Comparison of ENCODE assay signal across 21 mouse cellular contexts in genomic region chr8:125287311-125287710, GRCm38 (mm10).
A peak's percentile ranks its signal among the peaks of the same experiment; 100 is the strongest.
DNase-seq lines count a peak whose midpoint lies in the region; ATAC-seq and TF ChIP-seq lines count a peak whose summit lies in the region.
"Had no signal": no experiment of that assay in that cellular context is flagged by ENCODE, and none has a peak within 500 bp of the region (broad histone marks: within the 10 kb centered on the region; RNA-seq: fewer than 3 reads in every experiment).

No protein-coding gene starts in this region.

- WGBS in embryonic facial prominence, embryonic 15.5 days, result 64% methylated on average over 4 of the region's 4 CpGs
- 78% methylated on average over 4 of the region's 4 CpGs for WGBS in embryonic facial prominence, embryonic 10.5 days
- WGBS in kidney, embryonic 14.5 days, result 66% methylated on average over 4 of the region's 4 CpGs
- 83% methylated on average over 4 of the region's 4 CpGs for WGBS in kidney, adult 2 months
- 65% methylated on average over 4 of the region's 4 CpGs for WGBS in heart, postnatal 0 days
- 75% methylated on average over 4 of the region's 4 CpGs for WGBS in forebrain, embryonic 14.5 days

- H3K36me3 ChIP-seq in embryonic facial prominence, embryonic 15.5 days, result no peaks in the 10 kb centered on the region
- no peaks in the 10 kb centered on the region for H3K36me3 ChIP-seq in embryonic facial prominence, embryonic 10.5 days (replicated peaks)
- no peaks in the 10 kb centered on the region for H3K36me3 ChIP-seq in kidney, embryonic 14.5 days (ENCODE audit: control insufficient read depth, insufficient read depth, low read length)
- H3K36me3 ChIP-seq in kidney, adult 2 months (ENCODE audit: control insufficient read depth, insufficient read depth, low read length), result no peaks in the 10 kb centered on the region
- H3K36me3 ChIP-seq in heart, postnatal 0 days (replicated peaks; ENCODE audit: control insufficient read depth, insufficient read depth, low read length), result no peaks in the 10 kb centered on the region
- no peaks in the 10 kb centered on the region for H3K36me3 ChIP-seq in forebrain, embryonic 14.5 days (ENCODE audit: control insufficient read depth, insufficient read depth, low read length)
- H3K36me3 ChIP-seq: forebrain, embryonic 10.5 days; G1E; hindbrain, embryonic 15.5 days; intestine, embryonic 15.5 days; lung, embryonic 15.5 days had no signal

- intact Hi-C loops in left cerebral cortex, postnatal 25 days (cut with DNase I), result loop anchor here (5.0 kb wide), 1 partner anchor 60 kb away; no protein-coding TSS in a partner anchor

- no peaks in the 10 kb centered on the region for H3K9me3 ChIP-seq in embryonic facial prominence, embryonic 15.5 days (replicated peaks)
- no peaks in the 10 kb centered on the region for H3K9me3 ChIP-seq in embryonic facial prominence, embryonic 10.5 days
- H3K9me3 ChIP-seq in kidney, embryonic 14.5 days (ENCODE audit: control insufficient read depth, low read length), result no peaks in the 10 kb centered on the region
- H3K9me3 ChIP-seq in heart, postnatal 0 days (replicated peaks; ENCODE audit: control insufficient read depth, low read length), result no peaks in the 10 kb centered on the region
- H3K9me3 ChIP-seq in forebrain, embryonic 14.5 days (replicated peaks; ENCODE audit: control insufficient read depth, low read length), result no peaks in the 10 kb centered on the region
- H3K9me3 ChIP-seq: forebrain, embryonic 10.5 days; hindbrain, embryonic 15.5 days; intestine, embryonic 15.5 days; lung, embryonic 15.5 days had no signal

- H3K4me3 ChIP-seq in embryonic facial prominence, embryonic 15.5 days (replicated peaks), result no peak overlapping the region
- H3K4me3 ChIP-seq in embryonic facial prominence, embryonic 10.5 days, result no peak overlapping the region
- no peak overlapping the region for H3K4me3 ChIP-seq in kidney, embryonic 14.5 days (ENCODE audit: low read length)
- no peak overlapping the region for H3K4me3 ChIP-seq in kidney, adult 2 months (ENCODE audit: insufficient read depth, low read depth, low read length)
- H3K4me3 ChIP-seq in bone marrow macrophage, adult 2 months (ENCODE audit: insufficient read depth, low read length), result peak overlapping the region; percentile 63
- H3K4me3 ChIP-seq in heart, postnatal 0 days (ENCODE audit: low read depth, low read length), result no peak overlapping the region
- no peak overlapping the region for H3K4me3 ChIP-seq in forebrain, embryonic 14.5 days (ENCODE audit: low read depth, low read length)
- H3K4me3 ChIP-seq: forebrain, embryonic 10.5 days; hindbrain, embryonic 15.5 days; intestine, embryonic 15.5 days; layer of hippocampus, adult 2 months; lung, embryonic 15.5 days had no signal

- TF ChIP-seq POLR2A in kidney, adult 2 months (IDR thresholded peaks at IDR 0.05; ENCODE audit: low read depth, low read length), result no peak
- TF ChIP-seq POLR2A in bone marrow macrophage, adult 2 months (IDR thresholded peaks at IDR 0.05; ENCODE audit: borderline replicate concordance, low read depth, low read length), result no peak

- TF ChIP-seq CTCF in kidney, adult 2 months (conservative IDR thresholded peaks at IDR 0.05; ENCODE audit: insufficient read depth, insufficient read length, low read depth, low read length), result no peak
- TF ChIP-seq CTCF in bone marrow macrophage, adult 2 months (IDR thresholded peaks at IDR 0.05; ENCODE audit: low read depth, low read length), result no peak
- TF ChIP-seq CTCF in heart, postnatal 0 days (IDR thresholded peaks at IDR 0.05; ENCODE audit: low read depth), result no peak

- H3K9ac ChIP-seq in embryonic facial prominence, embryonic 15.5 days, result no peak overlapping the region
- H3K9ac ChIP-seq in kidney, embryonic 14.5 days (ENCODE audit: low read depth, low read length), result no peak overlapping the region
- no peak overlapping the region for H3K9ac ChIP-seq in heart, postnatal 0 days (replicated peaks; ENCODE audit: low read depth, low read length)
- H3K9ac ChIP-seq in forebrain, embryonic 14.5 days (ENCODE audit: low read length), result no peak overlapping the region
- H3K9ac ChIP-seq: hindbrain, embryonic 15.5 days; intestine, embryonic 15.5 days; liver, embryonic 14.5 days; lung, embryonic 15.5 days had no signal

- TF ChIP-seq EP300 in heart, postnatal 0 days (IDR thresholded peaks at IDR 0.05; ENCODE audit: low read depth), result no peak

- no peaks in the 10 kb centered on the region for H3K27me3 ChIP-seq in embryonic facial prominence, embryonic 15.5 days
- peaks cover 6% of the 10 kb centered on the region; the same call in 1 of the 2 replicates for H3K27me3 ChIP-seq in embryonic facial prominence, embryonic 10.5 days (replicated peaks; ENCODE audit: low read depth, poor library complexity, severe bottlenecking)
- no peaks in the 10 kb centered on the region for H3K27me3 ChIP-seq in kidney, embryonic 14.5 days (ENCODE audit: control insufficient read depth, insufficient read depth, low read length)
- no peaks in the 10 kb centered on the region for H3K27me3 ChIP-seq in kidney, adult 2 months (replicated peaks; ENCODE audit: control insufficient read depth, insufficient read depth, low read length)
- no peaks in the 10 kb centered on the region for H3K27me3 ChIP-seq in heart, postnatal 0 days (ENCODE audit: control insufficient read depth, insufficient read depth, low read length)
- H3K27me3 ChIP-seq in forebrain, embryonic 14.5 days (replicated peaks; ENCODE audit: control insufficient read depth, insufficient read depth, low read length), result no peaks in the 10 kb centered on the region
- H3K27me3 ChIP-seq: hindbrain, embryonic 15.5 days; intestine, embryonic 15.5 days; lung, embryonic 15.5 days had no signal

- no peak overlapping the region for H3K4me2 ChIP-seq in embryonic facial prominence, embryonic 15.5 days (replicated peaks)
- no peak overlapping the region for H3K4me2 ChIP-seq in kidney, embryonic 14.5 days (replicated peaks; ENCODE audit: low read depth, low read length)
- peak overlapping the region; percentile 14; the same call in 1 of the 2 replicates for H3K4me2 ChIP-seq in heart, postnatal 0 days (ENCODE audit: low read depth, low read length)
- no peak overlapping the region for H3K4me2 ChIP-seq in forebrain, embryonic 14.5 days (ENCODE audit: low read length)
- H3K4me2 ChIP-seq: hindbrain, embryonic 15.5 days; lung, embryonic 15.5 days; midbrain, embryonic 11.5 days had no signal

- no peak for DNase-seq in embryonic facial prominence, embryonic 10.5 days (ENCODE audit: low spot score)
- no peak for DNase-seq in kidney, adult 2 months
- DNase-seq in heart, postnatal 0 days (ENCODE audit: low spot score), result no peak
- DNase-seq in left cerebral cortex, postnatal 25 days (ENCODE audit: low spot score in 2 of 2), result no peak
- no peak for DNase-seq in forebrain, embryonic 14.5 days (ENCODE audit: low spot score)
- DNase-seq: cerebellum, adult 9-11 months; gastrocnemius, postnatal 25 days; kidney, postnatal 14 days; layer of hippocampus, postnatal 36 days; thymus, postnatal 36 days had no signal

- no peak for ATAC-seq in embryonic facial prominence, embryonic 15.5 days (ENCODE audit: insufficient number of reproducible peaks, low FRiP score, low TSS enrichment, low read depth)
- no peak for ATAC-seq in kidney, embryonic 14.5 days (ENCODE audit: low FRiP score, low TSS enrichment)
- no peak for ATAC-seq in heart, postnatal 0 days (ENCODE audit: insufficient read depth, low read depth)
- no peak for ATAC-seq in forebrain, embryonic 14.5 days
- ATAC-seq: intestine, embryonic 15.5 days had no signal

- H3K27ac ChIP-seq in embryonic facial prominence, embryonic 15.5 days (replicated peaks), result 0 out of 2 replicates have a peak overlapping the region, but pooled peaks have one; percentile 17
- no peak overlapping the region for H3K27ac ChIP-seq in embryonic facial prominence, embryonic 10.5 days (replicated peaks)
- H3K27ac ChIP-seq in kidney, embryonic 14.5 days (ENCODE audit: low read depth, low read length), result peak overlapping the region; percentile 44; the same call in 1 of the 2 replicates
- no peak overlapping the region for H3K27ac ChIP-seq in kidney, adult 2 months (ENCODE audit: insufficient read depth, low read depth, low read length)
- peak overlapping the region; percentile 89 for H3K27ac ChIP-seq in bone marrow macrophage, adult 2 months (ENCODE audit: insufficient read depth, low read depth, low read length)
- H3K27ac ChIP-seq in heart, postnatal 0 days (ENCODE audit: low read depth), result peak overlapping the region; percentile 84
- H3K27ac ChIP-seq in forebrain, embryonic 14.5 days (ENCODE audit: low read depth, low read length), result no peak overlapping the region
- H3K27ac ChIP-seq: hindbrain, embryonic 15.5 days; intestine, embryonic 15.5 days; layer of hippocampus, adult 2 months; liver, embryonic 14.5 days; lung, embryonic 15.5 days had no signal

- H3K4me1 ChIP-seq in embryonic facial prominence, embryonic 15.5 days, result peaks cover 39% of the 10 kb centered on the region
- peaks cover 63% of the 10 kb centered on the region for H3K4me1 ChIP-seq in embryonic facial prominence, embryonic 10.5 days
- peaks cover 25% of the 10 kb centered on the region for H3K4me1 ChIP-seq in kidney, embryonic 14.5 days (ENCODE audit: control insufficient read depth, insufficient read depth, low read length)
- no peaks in the 10 kb centered on the region; the same call in 1 of the 2 replicates for H3K4me1 ChIP-seq in kidney, adult 2 months (ENCODE audit: control insufficient read depth, insufficient read depth, low read length)
- peaks cover 37% of the 10 kb centered on the region for H3K4me1 ChIP-seq in bone marrow macrophage, adult 2 months (ENCODE audit: control insufficient read depth, insufficient read depth, low read length)
- H3K4me1 ChIP-seq in heart, postnatal 0 days (ENCODE audit: control insufficient read depth, insufficient read depth), result peaks cover 56% of the 10 kb centered on the region
- H3K4me1 ChIP-seq in forebrain, embryonic 14.5 days (ENCODE audit: control insufficient read depth, insufficient read depth, low read length), result no peaks in the 10 kb centered on the region

Comparison
In these comparisons a context has a peak if more than half of its experiments do, and no peak if none do; other contexts are left out.
1. H3K27ac ChIP-seq: peak in embryonic facial prominence, embryonic 15.5 days (single experiment), kidney, embryonic 14.5 days (single experiment), bone marrow macrophage, adult 2 months (single experiment) and heart, postnatal 0 days (single experiment); none in embryonic facial prominence, embryonic 10.5 days (single experiment), kidney, adult 2 months (single experiment) and forebrain, embryonic 14.5 days (single experiment).